Mouse (Mus musculus): ENCODE measurements around the gene Cyp26a1.

- no peak for TF ChIP-seq FOSL1 (IDR thresholded peaks at IDR 0.05; ENCODE audit: insufficient read depth, low read length, poor library complexity, severe bottlenecking)
- no peak for TF ChIP-seq CTCF (IDR thresholded peaks at IDR 0.05; ENCODE audit: control insufficient read depth, insufficient read depth, insufficient read length)
- TF ChIP-seq USF1 (IDR thresholded peaks at IDR 0.05; ENCODE audit: low read depth) = no peak
- TF ChIP-seq MYOD1 (IDR thresholded peaks at IDR 0.05; ENCODE audit: control insufficient read depth, insufficient read length, low read depth) = no peak
- TF ChIP-seq MAX (IDR thresholded peaks at IDR 0.05) = no peak
- no peak for TF ChIP-seq CEBPB (IDR thresholded peaks at IDR 0.05; ENCODE audit: low read depth)
- no peak for TF ChIP-seq MYOG (IDR thresholded peaks at IDR 0.05; ENCODE audit: control insufficient read depth, extremely low read depth, insufficient read length)
Observed at GRCm38 (mm10) chr19:37696603-37697334, 829 bp upstream of the Cyp26a1 start.
